Mouse (Mus musculus) thymus, postnatal 36 days (tissue): Measurements from ENCODE around the gene Pias1.
"Not testable (repeated sequence)": the region's sequence is repeated elsewhere in the genome, so short reads cannot be mapped to it uniquely, and the experiment has no call there.

Source experiments
- DNase-seq, 2 experiments: peaks; one replicate each; pipeline ENCODE4 v3.0.0; 2022; ENCODE audit warnings: mixed read lengths in 2 of 2

Gene Pias1

DNA sequence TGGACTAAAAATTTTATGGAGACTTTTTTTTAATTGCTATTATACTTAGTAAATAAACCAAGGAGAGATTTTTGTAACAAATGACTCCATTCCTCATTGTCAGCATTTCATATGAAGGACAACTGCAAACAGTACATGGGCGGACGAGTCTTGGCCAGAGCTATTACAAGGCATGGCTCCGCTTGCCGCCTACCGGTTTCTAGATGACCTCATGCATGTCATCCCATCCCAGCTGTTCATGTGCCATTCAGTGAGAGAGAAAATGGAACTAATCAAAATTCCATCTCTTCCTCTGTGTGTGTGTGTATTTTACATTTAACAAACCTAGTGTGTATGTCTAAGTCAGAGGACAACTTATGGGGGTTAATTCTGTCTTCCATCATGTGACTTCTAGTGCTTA, 51.9 kb downstream of the Pias1 start:
- DNase-seq = no peak

DNA sequence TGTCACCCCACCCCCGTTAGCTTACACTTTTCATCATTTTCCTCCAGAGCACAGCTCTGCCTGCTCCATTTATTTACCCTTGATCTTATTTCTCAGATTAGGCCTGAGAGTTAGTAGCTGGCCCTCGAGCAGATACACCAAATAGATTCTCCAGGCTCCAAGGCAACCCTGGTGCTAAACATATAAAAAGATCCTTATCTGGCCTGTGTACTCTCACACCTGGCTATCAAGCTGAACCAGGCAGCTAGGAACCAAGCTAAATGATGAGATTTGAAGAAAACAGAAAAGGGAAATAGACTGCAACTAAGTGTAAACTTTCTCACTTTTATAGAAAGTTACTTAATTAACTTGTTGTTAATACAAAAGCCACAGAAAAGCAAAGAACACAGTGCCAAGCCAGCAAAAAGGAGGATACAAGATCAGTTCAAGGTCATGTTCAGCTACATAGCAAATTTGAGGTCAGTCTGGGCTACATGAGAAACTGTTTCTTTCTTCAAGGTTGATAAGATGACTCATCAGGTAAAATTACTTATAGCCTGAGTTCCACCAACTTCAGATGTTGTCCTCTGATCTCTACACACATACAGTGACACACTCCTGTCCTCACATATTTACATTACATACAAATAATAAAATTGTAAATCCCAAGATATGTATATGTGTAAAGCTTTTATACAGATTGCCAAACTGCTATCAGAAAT, 52.9 kb downstream of the Pias1 start:
- no peak for DNase-seq

DNA sequence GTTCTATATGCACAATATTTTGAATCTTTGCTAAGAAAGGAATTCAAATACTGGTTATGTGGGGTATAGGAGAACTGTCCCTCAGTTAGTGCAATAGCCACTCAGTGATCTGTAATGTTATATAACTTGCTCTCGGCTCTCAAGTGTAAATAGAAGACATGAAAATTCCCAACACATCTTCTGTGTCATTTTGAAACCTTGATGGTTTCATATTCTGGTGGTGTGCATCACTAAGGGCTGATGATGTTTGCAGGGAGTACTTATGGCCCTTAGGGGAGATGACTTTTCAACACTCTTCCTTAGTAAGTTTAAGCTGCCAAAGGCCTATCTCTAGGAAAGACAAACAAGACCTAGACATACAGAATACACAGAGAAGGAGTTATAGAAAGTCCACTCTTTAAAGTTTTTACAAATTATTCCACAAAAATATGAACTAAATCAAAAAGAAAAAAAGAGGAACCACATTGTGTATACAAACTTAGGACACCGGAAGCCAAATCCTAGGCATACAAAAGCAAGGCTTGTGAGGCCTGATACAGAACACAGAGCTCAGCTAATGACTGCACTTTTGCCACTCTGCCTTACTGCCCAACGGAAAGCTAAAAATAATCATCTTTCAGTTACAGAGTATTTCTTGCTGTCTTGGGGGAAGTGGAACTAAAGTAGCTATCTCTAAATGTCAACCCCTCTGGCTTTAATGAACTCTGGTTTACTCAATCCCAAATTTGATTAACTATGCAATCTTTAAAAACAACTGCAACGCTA, 55.0 kb downstream of the Pias1 start:
- DNase-seq = no peak

DNA sequence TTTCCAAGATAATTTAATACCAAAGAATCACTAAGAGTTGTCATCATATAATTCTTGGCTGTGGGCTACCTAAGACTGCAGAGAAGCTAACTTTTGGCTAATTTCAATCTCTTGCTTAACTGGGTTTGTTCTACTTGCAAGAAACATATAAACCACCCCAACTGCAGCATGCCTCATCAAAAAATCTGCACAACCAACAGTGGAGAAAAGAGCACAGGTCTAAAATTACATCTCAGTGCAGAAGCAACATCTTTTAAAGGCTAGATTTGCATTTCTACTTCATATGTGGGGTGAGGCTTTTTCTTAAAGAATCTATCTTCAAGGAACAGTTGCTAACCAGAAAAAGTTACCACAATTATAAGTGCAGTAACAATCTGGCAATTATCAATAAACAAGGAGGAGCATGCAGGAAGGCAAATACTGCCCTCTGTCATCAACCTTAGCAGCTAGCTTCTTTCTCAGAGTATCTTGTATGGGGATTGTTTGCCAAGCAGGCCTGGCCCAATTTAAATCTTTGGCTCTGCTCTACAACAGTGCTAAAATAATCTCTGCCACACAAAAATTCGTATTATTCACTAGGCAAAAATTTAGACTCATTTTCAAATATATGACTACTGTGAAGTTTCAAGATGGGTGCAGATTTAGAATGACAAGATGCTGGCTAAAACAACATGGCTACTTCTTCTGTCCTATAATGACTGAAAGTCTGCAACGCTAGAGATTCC, 62.7 kb downstream of the Pias1 start:
- DNase-seq = no peak

DNA sequence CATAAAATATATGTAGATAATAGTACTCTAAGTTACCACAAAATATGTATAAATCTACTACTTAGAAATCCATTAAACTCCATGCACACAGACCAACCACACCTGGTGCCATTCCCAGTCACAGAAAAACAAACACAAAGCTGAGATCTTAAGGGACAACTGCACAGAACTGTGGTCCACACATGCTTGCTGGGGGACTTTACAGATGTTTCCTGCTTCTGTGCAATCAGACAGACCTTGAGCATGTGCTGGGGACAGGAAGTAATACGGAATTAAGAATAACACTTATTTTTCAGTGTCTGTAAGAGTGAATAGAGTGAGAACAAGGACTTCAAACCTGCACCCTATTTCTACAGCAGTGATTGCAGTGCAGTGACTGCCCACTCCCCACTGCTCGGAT, 66.8 kb downstream of the Pias1 start:
- DNase-seq = no peak

DNA sequence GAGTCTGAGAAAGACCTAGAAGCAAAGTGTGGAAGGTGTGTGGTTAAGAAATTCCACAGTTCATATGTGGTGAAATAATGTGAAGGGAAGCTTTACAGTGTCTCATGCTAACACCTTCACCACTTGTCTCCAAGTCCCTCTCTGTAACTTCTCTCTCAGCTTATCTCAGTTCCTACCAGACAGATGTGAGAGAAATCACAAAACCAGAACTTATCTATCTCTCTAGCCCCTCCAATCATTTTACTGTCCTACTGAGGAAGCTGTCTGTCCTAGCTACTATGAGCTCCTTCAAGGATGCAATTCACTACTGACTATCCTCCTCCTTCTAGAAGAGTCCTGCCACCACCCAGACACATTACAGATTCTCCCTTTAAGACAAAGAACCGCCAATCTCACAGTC, 70.7 kb downstream of the Pias1 start:
- no peak for DNase-seq

DNA sequence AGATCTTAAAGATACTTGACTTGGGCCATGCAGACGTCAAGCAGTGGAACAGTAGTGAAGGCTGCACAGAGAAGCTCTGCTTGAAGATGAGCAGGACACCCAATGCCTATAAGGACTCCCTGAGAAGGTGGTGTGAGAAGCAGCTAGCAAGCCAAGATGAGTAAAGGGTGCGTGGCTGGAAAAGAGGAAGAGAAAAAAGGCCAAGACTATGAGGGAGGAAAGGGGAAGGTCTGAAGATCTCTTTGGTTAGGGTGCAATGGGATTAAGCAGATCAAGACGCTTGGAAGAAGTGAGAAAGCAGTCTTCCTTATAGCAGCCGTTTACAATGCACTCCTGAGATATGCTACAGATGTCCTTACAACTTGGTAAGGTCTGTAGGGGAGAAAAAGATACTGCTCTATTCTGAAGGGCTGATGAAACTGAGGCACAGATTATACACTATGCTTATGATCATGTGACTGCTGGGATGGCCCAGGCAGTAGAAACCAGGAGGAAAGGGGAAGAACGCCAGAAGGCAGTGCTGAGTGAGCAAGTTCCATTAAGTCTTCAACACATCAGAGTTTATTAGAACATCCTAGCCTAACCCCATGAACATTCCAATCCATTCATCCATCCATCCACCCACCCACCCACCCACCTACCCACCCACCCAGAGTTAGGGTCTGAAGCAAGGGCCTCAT, 74.2 kb downstream of the Pias1 start:
- DNase-seq = no peak

DNA sequence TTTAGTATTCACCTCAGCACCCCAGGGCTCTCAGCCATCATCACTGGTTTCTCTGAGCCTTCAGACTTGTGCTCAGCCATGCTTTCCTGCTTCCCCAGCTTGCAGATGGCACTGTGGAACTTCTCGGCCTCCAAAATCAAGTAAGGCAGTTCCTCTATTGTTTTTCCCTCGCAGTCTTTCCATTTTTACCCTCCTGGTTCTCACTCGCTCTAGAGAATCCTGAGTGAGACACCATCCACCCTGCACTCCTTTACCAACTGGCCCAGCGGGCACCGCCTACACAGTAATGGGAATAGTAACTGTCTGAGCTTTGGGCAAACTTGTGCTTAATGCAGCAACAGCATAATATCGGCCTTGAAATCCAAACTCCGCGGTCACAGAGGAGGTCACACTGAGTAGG, 82.7 kb downstream of the Pias1 start:
- DNase-seq = no peak

DNA sequence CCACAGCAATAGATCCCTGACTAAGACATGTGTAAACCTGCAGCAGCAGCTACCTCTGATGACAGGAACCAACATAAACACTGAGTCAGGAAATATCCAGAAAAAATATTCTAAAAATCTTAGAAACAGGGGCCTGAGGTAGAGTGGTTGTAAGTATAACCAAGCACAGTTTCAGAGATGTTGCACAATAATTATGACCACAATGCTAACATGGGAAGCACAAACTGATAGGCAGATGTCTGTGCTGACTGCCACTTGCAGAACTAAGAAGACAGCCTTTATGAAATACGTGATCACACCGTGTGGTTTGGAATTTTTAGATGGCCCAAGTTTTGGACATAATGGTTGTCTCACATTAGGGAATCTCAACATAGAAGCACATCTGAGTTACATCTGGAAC, 83.9 kb downstream of the Pias1 start:
- DNase-seq = no peak

DNA sequence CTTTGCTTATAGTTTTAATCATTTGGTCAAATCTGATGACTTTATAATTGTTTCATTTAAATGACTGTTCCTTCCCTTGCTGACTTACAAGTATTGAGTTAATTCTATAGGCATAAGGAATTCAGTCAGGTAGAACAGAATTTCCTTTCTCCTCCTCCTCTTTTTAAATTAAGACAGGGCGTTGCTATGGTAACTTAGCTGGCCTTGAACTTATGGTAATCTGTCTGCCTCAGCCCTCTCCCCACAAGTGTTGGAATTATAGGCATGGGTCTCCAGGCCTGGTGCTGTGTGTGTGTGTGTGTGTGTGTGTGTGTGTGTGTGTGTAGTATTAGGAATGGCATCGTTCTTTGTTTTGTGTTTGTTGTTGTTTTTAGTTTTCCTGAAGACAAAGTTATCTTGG, 86.0 kb downstream of the Pias1 start:
- DNase-seq = no peak

DNA sequence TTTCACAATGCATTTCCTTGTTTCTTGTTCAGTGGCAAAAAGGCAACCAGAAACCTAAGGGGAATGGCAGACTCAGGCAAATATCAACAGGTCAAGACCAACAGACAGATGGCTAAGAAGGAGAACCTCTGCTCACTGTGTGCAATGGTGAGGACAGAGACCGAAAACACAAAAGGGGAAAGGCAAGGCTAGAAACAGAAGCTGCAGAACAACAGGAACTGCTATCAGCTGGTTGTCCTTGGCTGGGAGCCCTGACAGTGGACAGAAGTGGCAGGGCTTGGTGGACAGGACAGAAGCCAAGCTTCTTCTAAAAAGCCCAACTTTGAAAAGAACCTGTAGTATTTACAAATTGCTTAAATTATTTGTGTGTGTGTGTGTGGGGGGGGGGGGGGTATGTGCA, 93.2 kb downstream of the Pias1 start:
- no peak for DNase-seq

DNA sequence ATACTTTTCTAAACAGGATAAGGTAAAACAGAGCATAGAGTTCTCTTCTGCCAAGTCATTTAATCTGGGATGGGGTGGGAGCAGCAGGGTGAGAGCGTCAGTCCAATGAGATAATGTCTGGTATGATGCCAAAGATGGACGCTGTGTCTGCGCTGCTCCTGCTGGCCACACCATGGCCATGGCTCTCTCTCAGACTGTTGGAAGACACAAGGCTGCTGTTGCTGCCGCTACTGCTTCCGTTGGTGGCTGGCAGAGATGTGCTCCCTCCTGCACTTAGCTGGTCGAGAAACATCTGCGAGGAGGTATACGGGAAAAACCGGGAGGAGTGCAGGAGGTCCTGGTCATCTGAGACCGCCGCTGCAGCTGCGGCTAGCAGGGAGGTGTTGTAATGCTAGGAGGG, 105.9 kb downstream of the Pias1 start:
- DNase-seq = no peak

DNA sequence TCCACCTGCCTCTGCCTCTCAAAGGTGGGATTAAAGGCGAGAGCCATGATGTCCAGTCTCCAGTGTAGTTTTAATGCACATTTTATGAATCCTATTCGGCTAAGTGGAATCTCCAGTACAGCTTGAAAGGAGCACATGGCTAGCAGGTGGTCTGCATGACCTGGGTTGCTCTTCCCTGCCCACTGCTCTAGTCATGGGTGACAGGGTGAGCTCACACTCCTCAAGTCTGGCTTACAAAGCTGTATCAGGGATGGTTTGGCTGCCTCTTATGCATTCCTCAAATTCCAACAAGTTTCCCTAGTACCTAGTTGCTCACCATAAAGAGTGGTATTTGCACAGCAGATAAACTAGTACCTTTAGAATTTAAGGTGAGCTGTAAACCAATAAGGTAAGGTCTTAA, 109.9 kb downstream of the Pias1 start:
- DNase-seq = no peak

DNA sequence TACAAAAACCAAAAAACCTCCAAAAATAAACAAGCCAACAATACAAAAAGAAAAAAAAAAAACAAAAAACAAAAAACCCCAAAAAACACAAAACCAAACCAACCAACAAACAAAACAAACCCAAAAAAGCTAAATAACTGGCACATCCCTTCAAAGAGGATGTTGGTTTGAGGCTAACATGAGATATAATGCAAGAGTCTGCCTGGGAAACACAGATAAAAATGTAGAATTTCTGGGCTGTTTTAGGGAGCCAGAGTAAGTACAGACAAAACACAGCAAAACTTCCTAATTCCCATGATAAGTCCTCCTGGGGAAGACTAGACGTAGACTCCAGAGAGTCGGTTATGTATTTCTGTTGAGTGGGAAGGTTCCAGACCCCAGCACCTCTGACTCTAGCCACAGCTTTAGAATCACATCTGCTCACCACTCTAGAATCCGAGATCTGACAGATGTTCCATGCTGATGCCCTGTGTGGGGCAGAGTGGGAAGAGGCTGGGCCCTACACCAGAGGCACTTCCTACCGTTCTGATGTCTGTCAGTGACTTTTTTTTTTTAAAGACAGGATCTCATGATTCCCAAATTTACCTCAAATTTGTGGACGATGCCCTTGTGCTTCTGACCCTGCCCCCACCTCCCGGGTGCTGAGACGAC, 110.6 kb downstream of the Pias1 start:
- no peak for DNase-seq

DNA sequence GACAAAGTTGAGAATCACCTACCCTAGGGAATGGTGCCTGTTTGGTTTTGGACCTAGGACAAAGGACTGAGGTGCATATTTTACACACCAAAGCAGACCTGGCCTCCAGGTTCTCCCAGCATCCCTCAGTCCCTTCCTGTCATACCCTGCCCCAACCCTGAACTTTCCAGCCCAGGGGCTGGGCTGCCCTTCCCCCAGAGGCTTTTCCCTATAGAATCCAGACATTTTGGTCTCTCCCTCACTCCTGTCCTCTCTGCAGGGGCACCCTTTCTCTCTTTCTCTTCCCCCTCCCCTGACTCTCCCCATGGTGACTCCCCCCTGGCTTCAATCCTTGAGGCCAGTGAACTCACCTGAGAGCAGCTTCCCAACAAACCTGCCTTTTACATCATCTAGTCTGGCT, 117.0 kb downstream of the Pias1 start:
- DNase-seq = no peak

DNA sequence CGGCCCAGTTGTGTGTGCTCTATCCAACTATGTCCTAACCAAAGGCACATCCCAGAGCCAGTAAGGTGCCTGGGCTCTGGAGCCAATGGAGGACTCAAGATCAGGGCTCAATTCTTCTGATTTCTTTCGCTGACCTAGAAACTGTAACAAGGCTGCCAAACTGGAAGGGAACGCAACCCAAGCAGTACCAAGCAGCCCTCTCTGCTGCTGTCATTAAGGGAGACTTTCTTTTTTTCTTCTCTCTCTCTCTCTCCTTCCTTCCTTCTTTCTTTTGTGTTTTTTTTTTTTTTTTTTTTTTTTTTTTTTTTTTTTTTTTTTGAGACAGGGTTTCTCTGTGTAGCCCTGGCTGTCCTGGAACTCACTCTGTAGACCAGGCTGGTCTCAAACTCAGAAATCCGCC, 118.5 kb downstream of the Pias1 start:
- DNase-seq = not testable (repeated sequence)

DNA sequence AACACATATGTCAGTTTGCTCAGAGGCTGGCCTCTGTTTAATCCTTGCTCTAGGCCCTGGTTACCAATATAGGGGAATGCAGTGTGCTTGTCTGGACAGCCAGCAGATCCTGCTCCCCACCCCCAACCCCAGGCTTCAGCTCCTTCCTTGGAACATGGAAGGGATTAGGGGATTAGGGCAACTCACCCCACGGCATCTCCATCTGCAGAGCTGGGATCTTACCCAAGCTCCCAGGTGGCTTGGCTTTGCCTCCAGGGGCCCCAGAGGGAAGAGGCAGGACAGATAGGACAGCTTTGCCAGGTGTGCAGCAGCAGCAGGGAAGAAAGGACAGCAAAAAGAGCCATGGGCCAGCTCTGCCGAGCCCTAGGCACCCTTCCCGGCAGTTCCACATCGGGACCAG, 126.9 kb downstream of the Pias1 start:
- DNase-seq = no peak

DNA sequence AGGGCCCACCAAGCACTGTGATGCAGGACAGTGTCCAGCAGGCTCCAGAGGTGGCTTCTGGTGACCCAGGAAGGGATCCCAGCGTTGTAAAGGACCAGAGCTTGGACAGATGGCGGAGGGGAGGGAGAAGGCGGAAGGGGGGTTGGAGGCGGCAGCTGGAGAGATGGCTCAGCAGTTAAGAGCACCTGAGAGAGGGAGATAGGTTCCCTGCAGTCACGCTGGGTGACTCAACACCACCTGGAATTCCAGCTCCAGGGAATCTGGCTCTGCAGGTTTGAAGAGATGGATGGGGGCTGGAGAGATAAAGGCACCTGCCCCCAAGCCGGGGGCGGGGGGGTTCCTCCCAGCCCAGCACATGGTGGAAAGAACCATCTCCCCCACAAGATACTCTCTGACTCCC, 127.6 kb downstream of the Pias1 start:
- DNase-seq = not testable (repeated sequence)

DNA sequence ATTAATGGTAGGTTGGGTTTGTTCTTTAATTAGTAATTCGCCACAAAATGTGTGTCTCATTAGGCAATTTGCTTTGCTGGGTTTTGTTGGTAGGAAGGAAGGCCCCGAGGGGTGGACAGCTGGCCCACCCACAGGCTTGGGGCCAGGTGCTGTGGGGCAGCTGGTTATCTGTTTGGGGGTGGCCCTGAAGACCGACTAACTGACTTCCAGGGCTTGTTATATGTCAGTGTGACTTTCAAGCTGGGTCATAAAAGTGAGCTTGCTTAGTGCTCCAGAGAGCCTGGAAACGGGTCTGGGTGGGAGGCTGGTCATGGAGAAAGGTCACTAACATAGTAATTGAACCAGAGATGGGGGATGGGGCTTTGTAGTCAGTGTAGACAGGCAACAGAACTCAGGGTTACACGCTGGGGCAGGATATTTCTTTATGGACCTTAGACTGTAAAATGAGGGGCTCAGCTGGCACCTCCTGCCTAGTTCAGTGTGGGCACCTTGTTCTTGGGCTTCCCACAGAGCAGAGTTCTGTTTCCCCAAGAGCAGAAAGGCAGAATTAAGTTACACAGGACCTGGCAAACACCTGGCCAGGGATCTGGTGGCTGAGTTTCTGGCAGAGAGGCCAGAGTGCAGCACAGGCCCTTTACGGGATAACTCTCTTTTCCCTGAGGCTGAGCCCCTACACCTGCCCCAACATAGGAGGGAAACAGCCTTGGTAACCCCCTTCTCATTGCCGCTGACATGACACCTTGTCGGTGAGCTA, 129.3 kb downstream of the Pias1 start:
- no peak for DNase-seq

DNA sequence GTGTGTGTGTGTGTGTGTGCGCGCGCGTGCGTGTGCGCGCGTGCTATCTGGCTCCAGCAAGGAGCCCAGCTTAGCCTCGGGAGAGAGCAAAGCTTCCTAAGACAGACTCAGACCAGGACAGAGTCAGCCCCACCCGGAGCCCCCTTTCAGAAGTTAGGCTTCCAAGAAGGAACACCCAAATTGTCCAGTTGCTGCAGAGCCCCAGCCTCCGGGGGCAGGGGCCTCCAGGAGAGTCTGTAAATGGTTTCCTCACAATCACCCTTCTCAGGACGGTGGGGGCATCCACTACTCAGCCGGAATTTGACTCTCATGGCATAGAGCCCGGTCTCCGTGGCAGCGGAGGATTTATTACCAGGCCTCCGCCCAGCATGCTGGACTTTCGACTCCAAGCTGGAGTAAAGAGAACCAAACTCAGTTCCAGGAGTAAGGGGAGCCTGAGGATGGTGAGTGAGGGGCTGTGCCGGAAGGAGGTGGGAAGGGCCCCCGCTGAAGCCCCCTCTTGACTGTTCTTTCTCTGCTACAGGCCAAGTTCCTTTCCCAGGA, 129.9 kb downstream of the Pias1 start, which contains the start of gene Calml4:
TSS of gene Calml4 (plus strand) at position 362 of the 543 bp plus-strand sequence.
- no peak for DNase-seq

DNA sequence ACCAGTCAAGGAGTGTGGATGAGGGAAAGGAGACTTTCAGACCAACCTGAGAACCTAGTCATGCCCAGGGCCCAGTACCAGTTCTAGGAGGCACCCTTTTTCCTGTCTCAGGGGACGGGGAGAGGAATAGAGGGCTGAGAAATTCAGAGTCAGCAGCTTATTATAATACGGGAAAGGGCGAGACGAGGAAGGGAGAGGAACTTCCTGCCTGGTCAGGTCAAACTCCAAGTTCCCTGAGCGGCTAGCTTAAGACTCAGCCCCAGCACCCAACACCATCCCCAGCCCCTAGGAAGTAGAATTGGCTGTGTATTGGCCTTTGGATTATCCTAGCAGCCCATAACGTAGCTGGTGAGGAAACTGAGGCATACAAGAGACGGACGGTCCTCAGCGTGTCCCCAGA, 130.5 kb downstream of the Pias1 start:
- DNase-seq = no peak

DNA sequence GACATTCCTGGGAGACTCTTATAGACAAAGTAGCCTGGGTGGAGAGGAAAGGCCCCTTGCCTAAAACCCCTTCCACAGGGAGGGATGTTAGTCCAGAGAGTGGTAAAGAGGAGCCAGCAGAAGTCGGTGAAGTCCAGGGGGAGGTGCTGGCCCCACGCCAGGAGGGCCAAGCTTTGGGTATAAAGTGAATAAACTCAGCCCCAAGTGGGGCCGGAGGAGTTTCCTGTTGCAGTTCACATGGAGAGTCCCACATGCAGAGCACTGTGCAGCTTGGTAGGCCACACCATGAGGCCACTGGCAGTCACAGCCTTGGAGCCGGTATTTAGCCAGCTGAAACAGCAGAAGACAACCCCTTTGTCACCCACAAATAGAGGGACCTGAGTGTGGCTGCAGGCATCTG, 133.2 kb downstream of the Pias1 start:
- DNase-seq = no peak
